Mouse (Mus musculus) lung, adult 10 weeks (tissue): ENCODE measurements around the gene Ppp1r14d. TPM values are rescaled to one million over a fixed set of nuclear protein-coding genes. Genes with fewer than 3 reads are reported as not detected.

Experiments
- polyA plus RNA-seq: library from polyadenylated mRNA; stranded (reverse); fragments of 350-450 nt; fragmentation: Illumina TruSeq; extraction: RNeasy Lipid Tissue Mini Kit (QIAGEN cat#74804); gene quantifications from one replicate; pipeline ENCODE4 v1.2.3, GENCODE M21; 2014; ENCODE audit warnings: low read depth, low replicate concordance; ENCODE audit not compliant: insufficient read depth

The Ppp1r14d gene
- 5.5 TPM for polyA plus RNA-seq

DNA sequence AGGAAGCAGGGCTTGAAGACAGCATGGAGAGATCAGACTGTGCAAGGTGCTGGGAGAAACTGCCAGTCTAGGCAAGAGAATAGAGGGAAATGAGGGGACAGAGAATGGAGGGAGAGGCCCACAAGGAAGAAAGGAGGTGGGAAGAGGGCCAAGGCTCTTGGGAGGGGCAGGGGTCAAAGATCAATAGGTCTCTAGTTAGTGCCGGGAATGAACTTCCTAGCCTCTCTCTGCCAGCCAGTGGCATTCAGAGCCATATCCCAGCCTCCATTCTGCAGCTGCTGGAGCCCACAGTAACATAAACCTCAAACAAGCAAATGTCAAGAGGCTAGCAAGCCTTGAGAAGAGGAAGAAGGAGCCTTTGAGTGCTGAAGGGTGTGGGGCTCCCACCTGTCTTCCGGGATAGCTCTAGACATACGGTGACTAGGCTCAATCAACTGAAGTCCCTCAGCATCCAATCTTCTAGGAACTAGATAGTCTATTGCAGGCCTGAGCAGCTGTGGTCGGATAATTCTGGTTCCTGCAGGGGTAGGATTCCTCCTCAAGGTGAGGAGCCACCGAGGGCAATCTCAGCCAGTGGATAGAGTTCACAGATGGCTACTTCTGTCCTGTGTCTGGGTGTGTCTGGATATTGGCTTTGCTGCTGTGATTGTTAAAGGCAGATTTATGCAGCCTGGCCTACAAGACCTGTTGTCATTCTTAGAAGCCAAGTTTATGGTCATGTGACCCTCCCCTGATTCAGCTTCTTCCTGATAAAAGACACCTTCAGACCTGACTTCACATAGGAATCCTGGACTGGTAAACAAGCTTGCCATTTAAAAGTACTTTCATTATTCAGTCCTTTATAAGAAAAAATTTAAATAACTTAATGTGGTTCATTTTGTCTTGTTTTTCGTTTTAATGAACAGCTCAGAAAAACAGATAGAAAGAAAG lies at the start of gene Ppp1r14d:
TSS of gene Ppp1r14d (minus strand) at position 132 of the 930 bp plus-strand sequence.

DNA sequence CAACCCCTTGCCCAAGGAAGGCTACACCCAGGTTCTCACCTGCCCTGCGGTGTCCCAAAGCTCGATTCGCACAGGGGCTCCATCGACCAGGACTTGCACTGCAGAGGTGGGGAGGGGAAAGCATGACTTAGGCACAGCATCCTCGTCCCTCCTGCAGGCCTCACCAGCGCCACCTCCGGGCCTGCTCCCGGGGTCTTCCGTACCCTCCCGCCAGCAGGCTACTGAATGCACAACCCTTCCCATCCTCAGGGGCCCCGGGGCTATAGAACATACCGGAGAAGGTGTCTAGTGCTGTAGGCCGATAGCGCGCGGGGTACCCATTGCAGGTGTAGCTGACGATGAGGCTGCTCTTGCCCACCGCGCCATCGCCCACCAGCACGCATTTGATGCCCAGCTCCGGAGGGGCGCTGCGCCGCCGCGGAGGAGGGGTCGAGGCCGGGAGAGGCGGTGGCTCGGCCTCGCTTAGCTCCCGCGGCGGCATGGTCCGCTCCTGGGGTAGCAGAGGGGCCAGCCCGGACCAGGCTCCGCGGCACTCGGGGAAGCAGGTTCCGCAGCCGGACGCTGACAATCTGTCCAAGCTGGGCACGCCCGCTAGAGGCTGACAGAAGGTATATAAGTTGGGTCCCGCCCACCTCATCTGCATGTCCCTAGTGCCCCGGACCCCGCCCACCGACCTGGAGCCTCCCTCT lies 41.1 kb upstream of the Ppp1r14d start, which contains the start of gene Rhov:
TSS of gene Rhov (minus strand) at position 630 of the 689 bp plus-strand sequence.

DNA sequence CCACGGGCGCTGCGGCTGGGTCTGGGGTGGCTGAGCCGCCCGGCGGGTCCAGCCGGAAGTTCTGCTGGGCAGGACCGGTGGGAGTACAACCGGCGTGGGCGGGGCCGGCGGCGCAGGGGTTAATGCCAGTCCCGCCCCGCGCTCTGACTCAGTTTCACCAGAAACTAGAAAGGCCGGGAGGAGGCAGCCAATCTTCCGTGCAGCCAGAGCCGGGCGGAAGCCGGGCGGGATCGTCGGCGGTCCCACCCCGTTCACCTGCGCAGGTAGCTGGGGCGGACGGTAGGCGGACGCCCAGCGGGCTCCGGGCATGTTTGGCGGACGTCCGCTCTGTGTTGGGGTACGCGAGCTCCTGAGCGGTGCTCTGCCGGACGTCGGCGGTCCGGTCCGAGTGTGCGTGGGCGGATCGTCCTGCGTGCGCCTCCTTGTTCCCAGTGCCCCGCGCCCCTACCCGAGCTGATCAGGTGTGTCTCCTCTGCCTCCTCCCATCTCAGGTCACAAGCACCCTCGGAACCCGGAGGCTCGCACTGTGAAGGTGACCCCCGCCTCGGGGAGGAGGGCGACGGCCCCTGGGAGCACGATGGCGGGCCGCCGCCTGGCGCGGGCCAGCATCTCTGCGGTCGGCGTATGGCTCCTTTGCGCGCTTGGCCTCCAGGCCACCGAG lies 7.6 kb upstream of the Ppp1r14d start, which contains the start of gene Spint1:
TSS of gene Spint1 (plus strand) at position 153 of the 661 bp plus-strand sequence.

DNA sequence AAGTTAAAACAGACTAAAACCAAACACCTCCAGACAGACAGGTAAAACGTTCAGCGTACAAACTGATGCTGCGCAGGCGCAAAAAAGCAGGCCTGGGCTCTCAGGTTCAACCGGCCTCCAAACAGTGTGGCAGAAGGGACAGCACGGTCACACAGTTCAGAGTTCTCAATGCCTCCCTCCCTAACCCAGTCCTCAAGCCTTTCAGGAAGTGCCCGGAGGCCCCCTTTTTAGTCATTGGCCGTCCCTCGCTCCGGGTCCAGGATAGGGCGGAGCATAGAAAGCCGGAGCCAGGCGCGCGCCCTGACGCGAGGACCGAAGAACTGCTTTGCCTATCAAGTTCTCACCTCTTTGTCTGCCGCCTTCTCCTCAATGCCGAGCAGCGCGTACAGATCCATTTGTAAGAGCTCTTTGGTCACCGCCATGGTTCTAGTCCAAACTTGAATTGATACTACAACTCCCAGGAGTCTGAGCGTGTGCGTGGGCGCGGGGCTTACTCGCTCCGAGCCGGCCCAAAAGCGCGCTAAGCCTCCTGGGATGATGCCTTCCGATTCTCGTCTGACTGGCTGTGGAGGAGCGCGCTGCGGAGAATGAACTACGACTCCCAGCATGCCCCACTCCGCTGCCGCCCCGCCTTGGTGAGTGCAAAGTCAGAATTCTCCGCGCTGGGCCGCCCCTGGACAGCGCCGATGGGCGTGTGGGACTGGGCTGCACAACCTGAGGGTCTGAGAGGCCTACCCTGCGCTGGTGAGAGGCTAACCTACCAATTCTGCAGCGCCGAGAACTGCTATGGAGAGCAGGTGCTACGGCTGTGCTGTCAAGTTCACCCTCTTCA lies 21.1 kb downstream of the Ppp1r14d start, which contains the start of the genes Zfyve19 and Dnajc17:
TSS of gene Zfyve19 (plus strand) at position 274 of the 832 bp plus-strand sequence.
TSS of gene Dnajc17 (minus strand) at position 452 of the 832 bp plus-strand sequence.

DNA sequence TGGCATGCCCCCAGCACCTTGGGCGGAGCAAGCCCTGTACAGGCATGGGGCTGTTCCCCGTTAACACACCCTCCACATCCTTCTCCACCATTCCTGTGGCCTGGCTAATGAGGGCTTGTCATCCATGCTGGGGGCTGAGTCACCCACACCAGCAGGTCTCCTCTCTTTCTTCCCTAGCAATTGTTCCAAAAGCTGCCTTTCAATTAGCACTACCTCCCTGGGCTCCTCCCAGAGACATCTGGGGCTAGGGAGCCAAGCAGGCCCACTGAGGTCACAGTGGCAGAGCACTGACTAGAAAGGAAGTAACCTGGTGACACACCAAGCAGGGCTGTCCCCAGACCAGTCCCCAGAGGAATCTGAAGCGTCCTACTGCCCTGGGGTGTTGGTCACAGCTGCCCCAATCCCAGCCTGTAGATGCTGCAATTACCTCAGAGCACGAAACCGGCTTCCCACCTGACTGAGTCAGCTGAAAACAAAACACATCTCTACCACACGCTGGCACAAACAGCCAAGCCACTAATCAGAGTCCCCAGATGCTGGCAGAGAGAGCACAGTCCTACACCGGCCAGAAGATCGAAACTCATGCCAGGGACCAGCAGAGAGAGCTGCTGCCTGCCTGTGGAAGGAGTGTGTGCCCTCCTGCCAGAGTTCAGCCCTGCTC lies 55.6 kb downstream of the Ppp1r14d start, which contains the start of gene Gm14137:
TSS of gene Gm14137 (plus strand) at position 519 of the 661 bp plus-strand sequence.

Other genes starting within 250 kb of the Ppp1r14d start
- gene Ccdc32, start 200.5 kb downstream of the Ppp1r14d start, polyA plus RNA-seq = 14.1 TPM
- 1.1 TPM for gene Rpusd2, start 195.1 kb downstream of the Ppp1r14d start, polyA plus RNA-seq
- gene Knl1, start 182.8 kb downstream of the Ppp1r14d start, polyA plus RNA-seq = 0.06 TPM
- 0.85 TPM for gene Rad51, start 117.1 kb downstream of the Ppp1r14d start, polyA plus RNA-seq
- gene Rmdn3, start 72.9 kb downstream of the Ppp1r14d start, polyA plus RNA-seq = 20.4 TPM
- 5.3 TPM for gene Gchfr, start 62.1 kb downstream of the Ppp1r14d start, polyA plus RNA-seq
- not detected for gene Gm14137, start 55.4 kb downstream of the Ppp1r14d start, polyA plus RNA-seq
- gene Zfyve19, start 21.3 kb downstream of the Ppp1r14d start, polyA plus RNA-seq = 17.0 TPM
- gene Dnajc17, start 21.1 kb downstream of the Ppp1r14d start, polyA plus RNA-seq = 13.5 TPM
- gene Spint1, start 7.5 kb upstream of the Ppp1r14d start, polyA plus RNA-seq = 27.2 TPM
- 1.7 TPM for gene Rhov, start 41.4 kb upstream of the Ppp1r14d start, polyA plus RNA-seq
- 7.4 TPM for gene Vps18, start 58.8 kb upstream of the Ppp1r14d start, polyA plus RNA-seq
- gene Dll4, start 95.9 kb upstream of the Ppp1r14d start, polyA plus RNA-seq = 31.5 TPM
- gene Chac1, start 121.3 kb upstream of the Ppp1r14d start, polyA plus RNA-seq = 2.2 TPM
- 5.4 TPM for gene Ino80, start 247.8 kb upstream of the Ppp1r14d start, polyA plus RNA-seq